Mouse (Mus musculus): ENCODE results near the gene Oaz2. TPM values are rescaled to one million over a fixed set of nuclear protein-coding genes. Genes with fewer than 3 reads are reported as not detected.
A peak's percentile ranks its signal among the peaks of the same experiment; 100 is the strongest.
"Not testable (repeated sequence)": the region's sequence is repeated elsewhere in the genome, so short reads cannot be mapped to it uniquely, and the experiment has no call there.

Oaz2 gene
- total RNA-seq, 2 experiments from 2014 or later = 33.6 to 44.5 TPM

GRCm38 (mm10) chr9:65648730-65649129 lies 19.1 kb upstream of the Oaz2 start:
- no peak for ATAC-seq (replicated peaks; ENCODE audit: poor library complexity, severe bottlenecking)

- ATAC-seq (replicated peaks; ENCODE audit: poor library complexity, severe bottlenecking) = no peak
Observed at GRCm38 (mm10) chr9:65649997-65650396, 17.8 kb upstream of the Oaz2 start.

GRCm38 (mm10) chr9:65651957-65652356 lies 15.8 kb upstream of the Oaz2 start:
- ATAC-seq (replicated peaks; ENCODE audit: poor library complexity, severe bottlenecking) = not testable (repeated sequence)

GRCm38 (mm10) chr9:65653741-65654140 lies 14.1 kb upstream of the Oaz2 start:
- ATAC-seq (replicated peaks; ENCODE audit: poor library complexity, severe bottlenecking) = no peak

GRCm38 (mm10) chr9:65654700-65655237 lies 13.0 kb upstream of the Oaz2 start:
- ATAC-seq (replicated peaks; ENCODE audit: poor library complexity, severe bottlenecking) = no peak

GRCm38 (mm10) chr9:65655540-65655939 lies 12.3 kb upstream of the Oaz2 start:
- peak; percentile 98 for ATAC-seq (replicated peaks; ENCODE audit: poor library complexity, severe bottlenecking)

GRCm38 (mm10) chr9:65657218-65657617 lies 10.6 kb upstream of the Oaz2 start:
- no peak for ATAC-seq (replicated peaks; ENCODE audit: poor library complexity, severe bottlenecking)

GRCm38 (mm10) chr9:65661029-65661428 lies 6.8 kb upstream of the Oaz2 start:
- no peak; the same call in 1 of the 2 replicates for ATAC-seq (replicated peaks; ENCODE audit: poor library complexity, severe bottlenecking)

- ATAC-seq (replicated peaks; ENCODE audit: poor library complexity, severe bottlenecking) = no peak
Observed at GRCm38 (mm10) chr9:65661493-65661892, 6.3 kb upstream of the Oaz2 start.

GRCm38 (mm10) chr9:65664163-65664562 lies 3.6 kb upstream of the Oaz2 start:
- ATAC-seq (replicated peaks; ENCODE audit: poor library complexity, severe bottlenecking) = peak; percentile 48; the same call in 1 of the 2 replicates

GRCm38 (mm10) chr9:65666042-65666441 lies 1.8 kb upstream of the Oaz2 start:
- peak; percentile 66 for ATAC-seq (replicated peaks; ENCODE audit: poor library complexity, severe bottlenecking)

GRCm38 (mm10) chr9:65671431-65671931 lies 3.7 kb downstream of the Oaz2 start:
- peak; percentile 23; the same call in 1 of the 2 replicates for ATAC-seq (replicated peaks; ENCODE audit: poor library complexity, severe bottlenecking)

- ATAC-seq (replicated peaks; ENCODE audit: poor library complexity, severe bottlenecking) = no peak
Observed at GRCm38 (mm10) chr9:65672996-65673395, 5.2 kb downstream of the Oaz2 start.

GRCm38 (mm10) chr9:65675461-65676357 lies 7.9 kb downstream of the Oaz2 start:
- ATAC-seq (replicated peaks; ENCODE audit: poor library complexity, severe bottlenecking) = 0 out of 2 replicates have a peak, but pooled peaks have one; percentile 1

- ATAC-seq (replicated peaks; ENCODE audit: poor library complexity, severe bottlenecking) = peak; percentile 93
Observed at GRCm38 (mm10) chr9:65676358-65677118, 8.7 kb downstream of the Oaz2 start.

GRCm38 (mm10) chr9:65677119-65677462 lies 9.3 kb downstream of the Oaz2 start:
- ATAC-seq (replicated peaks; ENCODE audit: poor library complexity, severe bottlenecking) = no peak

- ATAC-seq (replicated peaks; ENCODE audit: poor library complexity, severe bottlenecking) = no peak
Observed at GRCm38 (mm10) chr9:65679181-65679761, 11.5 kb downstream of the Oaz2 start.

- peak; percentile 64 for ATAC-seq (replicated peaks; ENCODE audit: poor library complexity, severe bottlenecking)
Observed at GRCm38 (mm10) chr9:65680938-65681633, 13.3 kb downstream of the Oaz2 start.

- ATAC-seq (replicated peaks; ENCODE audit: poor library complexity, severe bottlenecking) = no peak
Observed at GRCm38 (mm10) chr9:65681634-65681940, 13.8 kb downstream of the Oaz2 start.

- no peak for ATAC-seq (replicated peaks; ENCODE audit: poor library complexity, severe bottlenecking)
Observed at GRCm38 (mm10) chr9:65682183-65682582, 14.4 kb downstream of the Oaz2 start.
